Mouse (Mus musculus): ENCODE data around the gene 4930404H24Rik. TPM values are rescaled to one million over a fixed set of nuclear protein-coding genes. Genes with fewer than 3 reads are reported as not detected.

The 4930404H24Rik gene
- total RNA-seq, 1 experiment = not detected

DNA sequence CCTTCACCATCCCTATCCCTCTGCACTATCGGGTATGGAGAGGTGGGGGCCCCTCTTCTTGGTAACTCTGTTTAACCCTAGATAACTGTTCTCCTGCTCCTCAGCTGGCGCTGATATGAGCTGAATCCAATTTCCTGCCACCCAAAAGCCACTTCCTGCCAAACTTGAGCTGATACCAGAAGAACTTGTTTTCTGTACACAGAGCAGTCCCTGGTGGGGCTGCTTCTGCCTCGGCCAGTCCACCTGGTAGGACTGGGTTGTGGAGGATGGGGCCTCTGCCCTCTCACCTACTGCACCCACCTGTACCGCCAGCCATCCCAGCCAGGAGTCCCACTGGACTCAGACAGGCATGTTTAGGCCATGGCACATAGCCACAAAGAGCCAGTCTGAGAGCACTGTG is 3.2 kb downstream of the 4930404H24Rik start:
- Histone ChIP-seq H3K27ac (ENCODE audit: insufficient read depth, low read depth, low read length, poor library complexity, severe bottlenecking) (no peak overlapping the region), H3K4me1 (ENCODE audit: control insufficient read depth in 2 of 2, insufficient read depth in 2 of 2, low read length in 2 of 2, poor library complexity in 1 of 2) (peaks cover 5 to 26% of the 10 kb centered on the region in 2 experiments; a peak in 2 of 4 replicates)
- in situ Hi-C loops (cut with MboI; ENCODE audit: low sequenced_read_pairs in 2 of 2, unreplicated experiment in 2 of 2) = loop anchor here in 1 of 2 experiments (25.0 kb wide), 1 partner anchor 91 kb away; no protein-coding TSS in a partner anchor

DNA sequence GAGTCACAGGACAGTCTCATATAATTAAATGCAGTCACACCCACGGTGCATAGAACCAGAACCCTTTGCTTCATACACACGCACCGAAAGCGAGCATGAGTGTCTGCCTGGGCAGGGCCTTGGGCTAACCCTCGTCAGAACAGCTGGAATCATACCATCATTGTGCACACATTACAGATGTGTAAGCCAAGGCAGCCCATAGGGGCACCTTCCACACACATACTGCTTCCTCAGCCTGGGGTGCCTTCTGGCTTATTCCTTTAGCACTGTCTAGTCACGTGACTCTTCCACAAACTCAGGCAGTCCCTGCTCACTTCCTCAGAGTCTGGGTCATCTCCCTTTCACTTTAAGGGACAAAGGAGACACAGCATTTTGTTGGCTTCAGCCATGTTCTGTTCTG is 3.7 kb downstream of the 4930404H24Rik start:
- no peaks in the 10 kb centered on the region for H3K9me3 ChIP-seq (ENCODE audit: control insufficient read depth, insufficient read depth, low read depth, low read length)
- H3K9ac ChIP-seq (ENCODE audit: insufficient read depth, low read depth, low read length, poor library complexity, severe bottlenecking) = no peak overlapping the region
- H3K36me3 ChIP-seq (ENCODE audit: control insufficient read depth, insufficient read depth, low read length, poor library complexity, severe bottlenecking) = no peaks in the 10 kb centered on the region
- in situ Hi-C loops (cut with MboI; ENCODE audit: low sequenced_read_pairs in 2 of 2, unreplicated experiment in 2 of 2) = loop anchor here in 1 of 2 experiments (25.0 kb wide), 1 partner anchor 91 kb away; no protein-coding TSS in a partner anchor
- peaks cover 5 to 26% of the 10 kb centered on the region in 2 experiments; a peak in 2 of 4 replicates for H3K4me1 ChIP-seq (ENCODE audit: control insufficient read depth in 2 of 2, insufficient read depth in 2 of 2, low read length in 2 of 2, poor library complexity in 1 of 2)
- DNase-seq (ENCODE audit: low read depth, low spot score) = no peak
- no peak overlapping the region for H3K4me3 ChIP-seq (ENCODE audit: insufficient read depth in 1 of 2, low read depth in 1 of 2, low read length in 2 of 2, poor library complexity in 1 of 2, severe bottlenecking in 1 of 2)
- TF ChIP-seq MAFK (IDR thresholded peaks at IDR 0.05; ENCODE audit: insufficient read depth, low read depth, low read length) (no peak), HCFC1 (IDR thresholded peaks at IDR 0.05; ENCODE audit: borderline replicate concordance, insufficient read depth, low read length) (no peak), ZNF384 (IDR thresholded peaks at IDR 0.05; ENCODE audit: low read depth, low read length) (no peak), ZC3H11A (IDR thresholded peaks at IDR 0.05; ENCODE audit: borderline replicate concordance, low read depth, low read length) (no peak), CHD2 (IDR thresholded peaks at IDR 0.05; ENCODE audit: low read depth, low read length) (no peak)
- no peak overlapping the region for H3K27ac ChIP-seq (ENCODE audit: insufficient read depth, low read depth, low read length, poor library complexity, severe bottlenecking)

More for the DNA sequence above, 3.2 kb downstream of the 4930404H24Rik start:
- no peak overlapping the region for H3K4me3 ChIP-seq (ENCODE audit: insufficient read depth in 1 of 2, low read depth in 1 of 2, low read length in 2 of 2, poor library complexity in 1 of 2, severe bottlenecking in 1 of 2)
- no peak for TF ChIP-seq HCFC1 (IDR thresholded peaks at IDR 0.05; ENCODE audit: borderline replicate concordance, insufficient read depth, low read length)
- no peak for TF ChIP-seq MAFK (IDR thresholded peaks at IDR 0.05; ENCODE audit: insufficient read depth, low read depth, low read length)
- no peak for TF ChIP-seq CHD2 (IDR thresholded peaks at IDR 0.05; ENCODE audit: low read depth, low read length)
- no peak for TF ChIP-seq ZC3H11A (IDR thresholded peaks at IDR 0.05; ENCODE audit: borderline replicate concordance, low read depth, low read length)
- no peak for TF ChIP-seq ZNF384 (IDR thresholded peaks at IDR 0.05; ENCODE audit: low read depth, low read length)
- H3K9me3 ChIP-seq (ENCODE audit: control insufficient read depth, insufficient read depth, low read depth, low read length) = no peaks in the 10 kb centered on the region
- H3K36me3 ChIP-seq (ENCODE audit: control insufficient read depth, insufficient read depth, low read length, poor library complexity, severe bottlenecking) = no peaks in the 10 kb centered on the region
- no peak overlapping the region for H3K9ac ChIP-seq (ENCODE audit: insufficient read depth, low read depth, low read length, poor library complexity, severe bottlenecking)
- DNase-seq (ENCODE audit: low read depth, low spot score) = no peak

DNA sequence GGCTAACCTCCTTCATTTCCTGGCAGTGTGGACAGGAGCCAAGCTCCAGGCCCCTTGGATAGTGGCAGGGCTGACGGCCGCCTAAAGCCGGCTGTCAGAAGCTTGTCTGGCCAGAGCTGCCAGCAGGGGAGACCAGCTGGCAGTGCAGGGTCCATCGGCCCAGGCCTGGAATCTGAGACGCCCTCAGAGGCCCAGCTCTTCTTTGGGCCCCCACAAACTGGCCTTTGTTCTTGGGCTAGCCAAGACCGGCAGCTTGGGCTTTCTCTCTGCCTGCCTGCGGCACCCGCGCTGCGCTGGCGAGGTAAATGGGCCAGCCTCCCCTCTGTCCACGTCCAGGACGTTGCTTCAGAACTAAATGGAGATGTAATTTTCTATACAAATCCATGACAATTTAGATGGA is 4.3 kb downstream of the 4930404H24Rik start:
- Histone ChIP-seq H3K9ac (ENCODE audit: insufficient read depth, low read depth, low read length, poor library complexity, severe bottlenecking) (no peak overlapping the region), H3K27ac (ENCODE audit: insufficient read depth, low read depth, low read length, poor library complexity, severe bottlenecking) (no peak overlapping the region), H3K9me3 (ENCODE audit: control insufficient read depth, insufficient read depth, low read depth, low read length) (no peaks in the 10 kb centered on the region), H3K36me3 (ENCODE audit: control insufficient read depth, insufficient read depth, low read length, poor library complexity, severe bottlenecking) (no peaks in the 10 kb centered on the region), H3K4me1 (ENCODE audit: control insufficient read depth in 2 of 2, insufficient read depth in 2 of 2, low read length in 2 of 2, poor library complexity in 1 of 2) (peaks cover 3 to 21% of the 10 kb centered on the region in 2 experiments; a peak in 2 of 4 replicates), H3K4me3 (ENCODE audit: insufficient read depth in 1 of 2, low read depth in 1 of 2, low read length in 2 of 2, poor library complexity in 1 of 2, severe bottlenecking in 1 of 2) (no peak overlapping the region)
- in situ Hi-C loops (cut with MboI; ENCODE audit: low sequenced_read_pairs in 2 of 2, unreplicated experiment in 2 of 2) = loop anchor here in 1 of 2 experiments (25.0 kb wide), 1 partner anchor 90 kb away; no protein-coding TSS in a partner anchor
- TF ChIP-seq ZNF384 (IDR thresholded peaks at IDR 0.05; ENCODE audit: low read depth, low read length) (no peak), ZC3H11A (IDR thresholded peaks at IDR 0.05; ENCODE audit: borderline replicate concordance, low read depth, low read length) (no peak), CHD2 (IDR thresholded peaks at IDR 0.05; ENCODE audit: low read depth, low read length) (no peak), HCFC1 (IDR thresholded peaks at IDR 0.05; ENCODE audit: borderline replicate concordance, insufficient read depth, low read length) (no peak), MAFK (IDR thresholded peaks at IDR 0.05; ENCODE audit: insufficient read depth, low read depth, low read length) (no peak)
- no peak for DNase-seq (ENCODE audit: low read depth, low spot score)

DNA sequence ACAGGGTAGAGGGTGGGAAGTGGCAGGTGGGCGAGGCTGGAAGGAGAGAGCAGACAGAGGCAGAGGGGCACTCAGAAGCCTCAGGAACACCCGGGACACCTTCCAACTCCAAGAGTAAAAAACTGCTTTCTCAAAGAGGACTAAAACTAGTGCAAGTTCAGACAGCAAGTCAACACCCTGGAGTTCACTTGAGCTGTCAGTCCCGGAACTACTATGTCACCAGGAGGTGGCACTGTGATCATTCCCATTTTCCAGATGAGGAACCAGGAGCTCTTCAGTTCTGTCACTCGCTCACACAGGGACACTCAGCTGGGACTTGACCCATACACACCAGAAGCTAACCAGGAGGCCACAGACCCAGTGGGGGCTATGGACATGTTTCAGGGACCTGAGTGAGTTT is 6.6 kb downstream of the 4930404H24Rik start:
- Histone ChIP-seq H3K4me1 (ENCODE audit: control insufficient read depth in 2 of 2, insufficient read depth in 2 of 2, low read length in 2 of 2, poor library complexity in 1 of 2) (peaks cover 3 to 10% of the 10 kb centered on the region in 2 experiments; a peak in 2 of 4 replicates), H3K9ac (ENCODE audit: insufficient read depth, low read depth, low read length, poor library complexity, severe bottlenecking) (no peak overlapping the region), H3K27ac (ENCODE audit: insufficient read depth, low read depth, low read length, poor library complexity, severe bottlenecking) (no peak overlapping the region), H3K9me3 (ENCODE audit: control insufficient read depth, insufficient read depth, low read depth, low read length) (no peaks in the 10 kb centered on the region), H3K4me3 (ENCODE audit: insufficient read depth in 1 of 2, low read depth in 1 of 2, low read length in 2 of 2, poor library complexity in 1 of 2, severe bottlenecking in 1 of 2) (no peak overlapping the region), H3K36me3 (ENCODE audit: control insufficient read depth, insufficient read depth, low read length, poor library complexity, severe bottlenecking) (no peaks in the 10 kb centered on the region)
- DNase-seq (ENCODE audit: low read depth, low spot score) = peak; percentile 63
- peak; percentile 21; the same call in 1 of the 2 replicates for TF ChIP-seq ZC3H11A (IDR thresholded peaks at IDR 0.05; ENCODE audit: borderline replicate concordance, low read depth, low read length)
- no peak for TF ChIP-seq MAFK (IDR thresholded peaks at IDR 0.05; ENCODE audit: insufficient read depth, low read depth, low read length)
- TF ChIP-seq CHD2 (IDR thresholded peaks at IDR 0.05; ENCODE audit: low read depth, low read length) = no peak
- in situ Hi-C loops (cut with MboI; ENCODE audit: low sequenced_read_pairs in 2 of 2, unreplicated experiment in 2 of 2) = loop anchor here in 1 of 2 experiments (25.0 kb wide), 1 partner anchor 88 kb away; no protein-coding TSS in a partner anchor
